Mouse (Mus musculus): ENCODE results near the gene Tmem259.

DNA sequence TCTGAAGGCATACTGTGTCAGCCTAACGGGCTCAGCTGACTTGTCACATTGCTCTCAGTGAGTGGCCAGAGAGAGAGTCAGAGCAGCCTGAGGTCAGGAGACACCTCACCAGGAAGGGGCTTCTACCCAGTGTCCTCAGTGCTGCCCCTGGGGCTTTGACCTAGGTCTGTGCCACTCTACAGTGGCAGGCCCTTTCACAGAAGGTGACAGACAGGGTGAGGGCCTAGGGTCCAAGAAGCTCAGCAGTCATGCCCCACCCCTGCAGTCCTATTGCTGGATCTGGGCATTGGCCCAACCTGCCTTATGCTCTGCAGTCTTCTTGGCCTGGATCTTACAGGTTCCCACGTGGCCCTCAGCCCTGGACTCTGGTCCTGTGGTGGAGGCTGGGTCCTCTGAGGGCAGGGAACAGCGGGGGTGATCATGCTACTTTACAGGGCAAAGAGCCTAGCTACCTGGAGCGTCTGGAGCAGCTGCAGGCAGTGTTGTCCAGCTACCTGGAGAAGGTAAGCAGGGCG is 17.2 kb downstream of the Tmem259 start:
- no peak for TF ChIP-seq GATA1 (IDR thresholded peaks at IDR 0.05; ENCODE audit: low read length)
- TF ChIP-seq TAL1 (IDR thresholded peaks at IDR 0.05; ENCODE audit: low read length) = no peak
